Comparison of ENCODE assay signal across 16 mouse cellular contexts in the genomic region with DNA sequence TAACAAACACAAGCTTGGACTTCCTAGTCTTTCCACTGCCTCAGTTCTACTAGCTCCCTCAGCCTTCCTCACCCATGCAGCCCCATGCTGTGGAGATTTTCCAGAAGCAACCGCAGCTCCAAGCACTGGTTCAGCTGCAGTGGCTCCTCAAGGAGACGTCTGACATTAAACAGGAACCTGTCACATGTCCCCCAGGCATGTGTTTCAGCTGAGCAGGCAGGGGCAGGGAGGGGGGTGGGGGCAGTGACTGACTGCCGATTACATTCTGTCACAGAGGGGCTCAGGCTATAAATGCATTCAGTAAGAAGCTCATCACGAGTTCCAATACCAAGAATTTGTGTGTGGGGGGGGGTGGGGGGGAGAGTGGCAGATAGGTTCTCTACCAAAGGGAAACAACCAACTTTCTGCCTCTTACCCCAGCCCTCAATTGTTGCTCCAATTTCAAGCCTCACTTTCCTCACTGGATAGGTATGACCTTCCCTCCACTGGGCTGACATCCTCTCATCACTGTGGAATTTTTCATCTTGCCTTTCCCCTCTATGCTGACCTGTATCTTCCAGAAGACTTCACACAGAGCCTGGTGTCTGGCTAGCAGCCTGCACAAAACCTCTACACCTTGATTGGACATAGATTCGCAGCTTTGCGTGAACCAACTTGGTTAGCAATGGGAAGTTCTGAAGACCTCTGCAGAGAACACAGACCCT. TPM values are rescaled to one million over a fixed set of nuclear protein-coding genes. Genes with fewer than 3 reads are reported as not detected.
DNase-seq lines count a peak whose midpoint lies in the region; ATAC-seq and TF ChIP-seq lines count a peak whose summit lies in the region.
"Had no signal": no experiment of that assay in that cellular context is flagged by ENCODE, and none has a peak within 500 bp of the region (broad histone marks: within the 10 kb centered on the region; RNA-seq: fewer than 3 reads in every experiment).

No protein-coding gene starts in this region.

- H3K9ac ChIP-seq in hindbrain, embryonic 15.5 days, result no peak overlapping the region
- no peak overlapping the region for H3K9ac ChIP-seq in hindbrain, embryonic 14.5 days
- H3K9ac ChIP-seq in heart, embryonic 16.5 days (ENCODE audit: low read length), result peak overlapping the region; percentile 33; the same call in 1 of the 2 replicates
- no peak overlapping the region for H3K9ac ChIP-seq in midbrain, postnatal 0 days (replicated peaks; ENCODE audit: low read length, poor library complexity, severe bottlenecking)
- H3K9ac ChIP-seq in liver, embryonic 12.5 days, result no peak overlapping the region

- peaks cover 20% of the 10 kb centered on the region for H3K36me3 ChIP-seq in hindbrain, embryonic 15.5 days
- peaks cover 33% of the 10 kb centered on the region for H3K36me3 ChIP-seq in hindbrain, embryonic 14.5 days (replicated peaks; ENCODE audit: control insufficient read depth, insufficient read depth)
- H3K36me3 ChIP-seq in heart, embryonic 16.5 days (ENCODE audit: control insufficient read depth, insufficient read depth), result no peaks in the 10 kb centered on the region
- peaks cover 44% of the 10 kb centered on the region for H3K36me3 ChIP-seq in midbrain, postnatal 0 days (ENCODE audit: insufficient read depth, low read length)
- peaks cover 100% of the 10 kb centered on the region for H3K36me3 ChIP-seq in liver, embryonic 12.5 days

- H3K4me2 ChIP-seq in hindbrain, embryonic 15.5 days, result no peak overlapping the region
- no peak overlapping the region for H3K4me2 ChIP-seq in hindbrain, embryonic 14.5 days (replicated peaks)
- H3K4me2 ChIP-seq in heart, embryonic 16.5 days (ENCODE audit: low read depth, low read length), result peak overlapping the region; percentile 33; the same call in 1 of the 2 replicates
- no peak overlapping the region for H3K4me2 ChIP-seq in midbrain, postnatal 0 days (ENCODE audit: low read depth, low read length, poor library complexity, severe bottlenecking)
- H3K4me2 ChIP-seq in liver, embryonic 12.5 days, result no peak overlapping the region
- H3K4me2 ChIP-seq: liver, embryonic 11.5 days had no signal

- 51% methylated on average over 6 of the region's 6 CpGs for WGBS in hindbrain, embryonic 15.5 days
- 51% methylated on average over 6 of the region's 6 CpGs for WGBS in hindbrain, embryonic 14.5 days
- 34% methylated on average over 6 of the region's 6 CpGs for WGBS in heart, embryonic 16.5 days
- 58% methylated on average over 6 of the region's 6 CpGs for WGBS in midbrain, postnatal 0 days
- WGBS in liver, embryonic 12.5 days (ENCODE audit: insufficient replicate concordance), result 70% methylated on average over 6 of the region's 6 CpGs

- H3K4me3 ChIP-seq in hindbrain, embryonic 15.5 days, result no peak overlapping the region
- H3K4me3 ChIP-seq in hindbrain, embryonic 14.5 days (replicated peaks; ENCODE audit: low read length), result no peak overlapping the region
- H3K4me3 ChIP-seq in heart, embryonic 16.5 days (ENCODE audit: low read length), result no peak overlapping the region
- H3K4me3 ChIP-seq in midbrain, postnatal 0 days (ENCODE audit: low read depth, low read length), result no peak overlapping the region
- H3K4me3 ChIP-seq in liver, embryonic 12.5 days, result no peak overlapping the region

- no peak for ATAC-seq in hindbrain, embryonic 15.5 days (ENCODE audit: low FRiP score, low read depth)
- no peak for ATAC-seq in hindbrain, embryonic 14.5 days (ENCODE audit: low FRiP score)
- peak; percentile 86 for ATAC-seq in heart, embryonic 16.5 days (replicated peaks; ENCODE audit: extremely low read depth, insufficient read depth, low FRiP score)
- no peak for ATAC-seq in midbrain, postnatal 0 days (ENCODE audit: low FRiP score)
- no peak for ATAC-seq in liver, embryonic 12.5 days
- ATAC-seq: CD4-positive, CD25-positive, alpha-beta regulatory T cell, adult 4 months; inflammation-experienced regulatory T-cells, adult 6 months; midbrain, embryonic 16.5 days had no signal

- no peak for TF ChIP-seq CTCF in midbrain, postnatal 0 days (IDR thresholded peaks at IDR 0.05)

- peak overlapping the region; percentile 0; the same call in 1 of the 2 replicates for H3K27ac ChIP-seq in hindbrain, embryonic 15.5 days (replicated peaks)
- H3K27ac ChIP-seq in hindbrain, embryonic 14.5 days, result no peak overlapping the region
- H3K27ac ChIP-seq in heart, embryonic 16.5 days (ENCODE audit: low read length), result peak overlapping the region; percentile 84
- H3K27ac ChIP-seq in midbrain, postnatal 0 days (ENCODE audit: low read depth, low read length), result no peak overlapping the region
- H3K27ac ChIP-seq in liver, embryonic 12.5 days, result no peak overlapping the region

- H3K9me3 ChIP-seq in hindbrain, embryonic 15.5 days, result no peaks in the 10 kb centered on the region
- no peaks in the 10 kb centered on the region for H3K9me3 ChIP-seq in hindbrain, embryonic 14.5 days (ENCODE audit: control insufficient read depth, low read length)
- no peaks in the 10 kb centered on the region for H3K9me3 ChIP-seq in heart, embryonic 16.5 days (replicated peaks; ENCODE audit: control insufficient read depth, low read length)
- H3K9me3 ChIP-seq in midbrain, postnatal 0 days (ENCODE audit: low read length), result no peaks in the 10 kb centered on the region
- H3K9me3 ChIP-seq in liver, embryonic 12.5 days (replicated peaks), result no peaks in the 10 kb centered on the region

- no peaks in the 10 kb centered on the region for H3K27me3 ChIP-seq in hindbrain, embryonic 15.5 days
- no peaks in the 10 kb centered on the region for H3K27me3 ChIP-seq in hindbrain, embryonic 14.5 days (ENCODE audit: control insufficient read depth, insufficient read depth, low read length)
- no peaks in the 10 kb centered on the region for H3K27me3 ChIP-seq in heart, embryonic 16.5 days (ENCODE audit: control insufficient read depth, insufficient read depth, low read length)
- H3K27me3 ChIP-seq in midbrain, postnatal 0 days (ENCODE audit: insufficient read depth, low read length), result no peaks in the 10 kb centered on the region
- no peaks in the 10 kb centered on the region for H3K27me3 ChIP-seq in liver, embryonic 12.5 days (replicated peaks)

- DNase-seq in hindbrain, embryonic 14.5 days (ENCODE audit: low spot score), result no peak
- peak; percentile 16 for DNase-seq in embryo, embryonic 11.5 days (ENCODE audit: low read depth, low spot score)
- DNase-seq in mesoderm, embryonic 11.5 days (ENCODE audit: low read depth, low spot score), result peak; percentile 20
- no peak for DNase-seq in kidney, adult 8-10 months
- DNase-seq in midbrain, postnatal 0 days (ENCODE audit: low spot score), result no peak
- DNase-seq: adrenal gland, adult 2 months; cerebellum, postnatal 10 days; kidney, postnatal 36 days; lung, postnatal 36 days had no signal

- peaks cover 10% of the 10 kb centered on the region; the same call in 1 of the 2 replicates for H3K4me1 ChIP-seq in hindbrain, embryonic 15.5 days (replicated peaks)
- H3K4me1 ChIP-seq in hindbrain, embryonic 14.5 days (replicated peaks; ENCODE audit: control insufficient read depth, insufficient read depth, low read length), result peaks cover 4% of the 10 kb centered on the region; the same call in 1 of the 2 replicates
- H3K4me1 ChIP-seq in heart, embryonic 16.5 days (ENCODE audit: control insufficient read depth, insufficient read depth, low read length), result peaks cover 41% of the 10 kb centered on the region
- no peaks in the 10 kb centered on the region for H3K4me1 ChIP-seq in midbrain, postnatal 0 days (ENCODE audit: insufficient read depth, low read length)
- H3K4me1 ChIP-seq in liver, embryonic 12.5 days, result no peaks in the 10 kb centered on the region

RNA-seq across cellular contexts. Expression of a gene that starts 56.3 kb away (rescaled TPM):
- polyA plus RNA-seq in hindbrain, embryonic 15.5 days (2015; fragmentation: Nextera tagmentation; extraction: Ambion mirVana), result 23.3 and 23.5 TPM in 2 replicates
- polyA plus RNA-seq in hindbrain, embryonic 14.5 days (2014; fragmentation: Nextera tagmentation; extraction: Ambion mirVana), result 30.1 and 36.0 TPM in 2 replicates
- 13.7 and 14.0 TPM in 2 replicates for polyA plus RNA-seq in heart, embryonic 16.5 days (2015; fragmentation: Nextera tagmentation; extraction: Ambion mirVana)
- 149 and 151 TPM in 2 replicates for total RNA-seq in midbrain, postnatal 0 days (2014; rRNA removed)
- polyA plus RNA-seq in midbrain, postnatal 0 days (2015; fragmentation: Nextera tagmentation; extraction: Ambion mirVana), result 29.0 and 34.5 TPM in 2 replicates
- 3.9 and 4.4 TPM in 2 replicates for polyA plus RNA-seq in liver, embryonic 12.5 days (2016; fragmentation: Nextera tagmentation; extraction: Ambion mirVana)

Comparison
In these comparisons a context has a peak if more than half of its experiments do, and no peak if none do; other contexts are left out.
1. H3K27ac ChIP-seq: peak in hindbrain, embryonic 15.5 days (single experiment) and heart, embryonic 16.5 days (single experiment); none in hindbrain, embryonic 14.5 days (single experiment), midbrain, postnatal 0 days (single experiment) and liver, embryonic 12.5 days (single experiment).
2. DNase-seq: peak in embryo, embryonic 11.5 days (single experiment) and mesoderm, embryonic 11.5 days (single experiment); none in hindbrain, embryonic 14.5 days (single experiment), kidney, adult 8-10 months (0 of 2) and midbrain, postnatal 0 days (single experiment).